Mouse (Mus musculus) midbrain, embryonic 12.5 days (tissue): ENCODE results near the gene Dmrt2. TPM values are rescaled to one million over a fixed set of nuclear protein-coding genes. Genes with fewer than 3 reads are reported as not detected.

Experiments used
- ATAC-seq: fragments of 200-750 bp; cut with Nextera tagmentation; 2 replicates; pipeline ENCODE4 v1.8.0; 2017; ENCODE audit warnings: low read depth, moderate TSS enrichment, moderate library complexity; ENCODE audit not compliant: low FRiP score
- H3K27ac ChIP-seq: fragments of 300-500 bp; sonication (generic); replicated peaks from 2 replicates; pipeline ENCODE4 v1.5.1; 2016; ENCODE audit warnings: mild to moderate bottlenecking
- H3K27me3 ChIP-seq: fragments of 300-500 bp; sonication (generic); 2 replicates; pipeline ENCODE4 v1.6.1; 2016; ENCODE audit warnings: mild to moderate bottlenecking
- H3K36me3 ChIP-seq: fragments of 300-500 bp; sonication (generic); 2 replicates; pipeline ENCODE4 v1.6.1; 2016
- H3K4me1 ChIP-seq: fragments of 300-500 bp; sonication (generic); 2 replicates; pipeline ENCODE4 v1.6.1; 2016
- H3K4me2 ChIP-seq: fragments of 300-500 bp; sonication (generic); replicated peaks from 2 replicates; pipeline ENCODE4 v1.6.1; 2016; ENCODE audit warnings: mild to moderate bottlenecking, moderate library complexity
- H3K4me3 ChIP-seq: fragments of 300-500 bp; sonication (generic); 2 replicates; pipeline ENCODE4 v1.5.1; 2016; ENCODE audit warnings: mild to moderate bottlenecking
- H3K9ac ChIP-seq: fragments of 300-500 bp; sonication (generic); replicated peaks from 2 replicates; pipeline ENCODE4 v1.6.1; 2016; ENCODE audit warnings: mild to moderate bottlenecking, moderate library complexity
- H3K9me3 ChIP-seq: fragments of 300-500 bp; sonication (generic); 2 replicates; pipeline ENCODE4 v1.6.1; 2016; ENCODE audit warnings: mild to moderate bottlenecking
- WGBS: fragments of 180-500 bp; shearing (Covaris S2); methylation state at CpG from one replicate; pipeline ENCODE4 v1.1.7; 2016; 5-methylcytosine and 5-hydroxymethylcytosine counted together
- polyA plus RNA-seq: library from polyadenylated mRNA; unstranded; fragments of >200 nt; fragmentation: Nextera tagmentation; extraction: Ambion mirVana; gene quantifications from 2 replicates; pipeline ENCODE4 v1.2.1, GENCODE M21; 2016

The Dmrt2 gene
- polyA plus RNA-seq = 0.22 and 0.29 TPM in 2 replicates

DNA sequence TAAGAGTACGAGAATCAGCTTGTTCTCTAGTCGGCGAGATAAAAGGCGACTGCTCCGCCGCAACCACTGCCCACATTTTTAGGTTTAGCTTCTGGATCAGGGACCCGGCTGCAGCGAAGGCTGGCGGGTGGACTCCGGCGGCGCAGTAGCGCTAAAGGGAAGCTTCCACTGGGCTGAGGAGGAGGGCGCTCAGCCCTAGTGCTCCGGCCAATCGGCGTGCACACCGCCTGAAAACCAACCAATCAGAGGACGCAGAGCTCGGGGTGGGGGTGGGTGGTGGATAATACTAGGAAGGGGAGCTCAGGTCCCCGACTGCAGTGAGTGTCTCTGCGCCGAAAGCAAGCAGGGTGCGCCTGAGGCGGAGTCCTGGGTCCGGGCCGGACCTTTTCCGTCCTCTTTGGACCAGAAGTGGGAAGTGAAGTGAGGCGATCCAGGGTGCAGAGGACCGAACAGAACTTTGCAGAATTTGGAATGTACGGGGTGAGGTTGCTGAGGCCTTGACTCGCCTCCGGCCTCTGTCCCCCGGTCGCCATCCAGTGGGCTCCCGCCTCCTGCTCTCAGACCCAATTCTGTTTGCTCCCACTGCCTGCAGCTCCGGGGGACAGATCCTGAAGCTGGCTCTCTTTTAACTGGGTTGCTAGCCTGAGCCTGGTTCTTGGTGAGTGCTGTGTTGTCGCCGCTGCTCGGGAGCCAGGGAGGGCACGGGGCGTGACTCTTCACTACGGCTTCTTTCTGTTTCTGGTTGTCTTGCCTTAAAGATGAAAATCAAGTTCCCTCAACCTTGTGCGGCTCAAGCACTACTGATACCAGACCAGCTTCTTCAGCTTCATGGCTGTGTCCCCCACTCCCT, at the start of gene Dmrt2:
Gene Dmrt2, plus strand, starts transcription at position 311 of the 850 bp plus-strand sequence.
- under 1% methylated on average over 44 of the region's 44 CpGs for whole genome bisulfite sequencing
- H3K9me3 ChIP-seq = no peaks in the 10 kb centered on the region
- no peaks in the 10 kb centered on the region for H3K36me3 ChIP-seq
- H3K4me3 ChIP-seq = peak within 1 kb of the TSS; percentile 47
- H3K9ac ChIP-seq = 0 out of 2 replicates have a peak within 1 kb of the TSS, but pooled peaks have one; percentile 34
- peak within 1 kb of the TSS; percentile 81 for H3K4me2 ChIP-seq
- peaks cover 22% of the 10 kb centered on the region for H3K4me1 ChIP-seq
- ATAC-seq = peak; percentile 100
- no peak within 1 kb of the TSS for H3K27ac ChIP-seq
- H3K27me3 ChIP-seq = peaks cover 97% of the 10 kb centered on the region

DNA sequence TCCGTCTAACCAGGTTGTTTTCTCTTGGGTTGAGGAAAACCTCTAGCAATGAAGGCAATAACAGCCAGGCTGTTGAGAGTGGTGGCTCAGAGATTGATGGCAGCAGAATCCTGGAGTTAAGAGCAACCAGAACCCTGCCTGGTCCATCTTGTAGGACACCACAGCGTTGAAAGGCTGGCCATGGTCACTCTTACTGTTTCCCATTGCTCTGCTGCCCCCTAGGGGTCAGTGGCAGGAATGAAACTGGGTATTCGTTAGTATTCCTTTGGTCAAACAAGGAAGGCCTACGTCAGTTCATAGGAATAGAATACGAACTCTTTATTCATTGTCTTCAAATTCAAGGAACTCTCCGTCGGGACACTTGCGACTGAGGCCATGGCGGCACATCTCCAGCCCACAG, 43.7 kb upstream of the Dmrt2 start:
- H3K27me3 ChIP-seq = peaks cover 64% of the 10 kb centered on the region
- no peaks in the 10 kb centered on the region for H3K36me3 ChIP-seq
- H3K4me1 ChIP-seq = no peaks in the 10 kb centered on the region
- no peak overlapping the region for H3K4me2 ChIP-seq
- H3K4me3 ChIP-seq = no peak overlapping the region
- H3K27ac ChIP-seq = no peak overlapping the region
- 12% methylated on average over 9 of the region's 9 CpGs for WGBS
- no peak overlapping the region for H3K9ac ChIP-seq
- peak; percentile 38; the same call in 1 of the 2 replicates for ATAC-seq
- H3K9me3 ChIP-seq = no peaks in the 10 kb centered on the region

DNA sequence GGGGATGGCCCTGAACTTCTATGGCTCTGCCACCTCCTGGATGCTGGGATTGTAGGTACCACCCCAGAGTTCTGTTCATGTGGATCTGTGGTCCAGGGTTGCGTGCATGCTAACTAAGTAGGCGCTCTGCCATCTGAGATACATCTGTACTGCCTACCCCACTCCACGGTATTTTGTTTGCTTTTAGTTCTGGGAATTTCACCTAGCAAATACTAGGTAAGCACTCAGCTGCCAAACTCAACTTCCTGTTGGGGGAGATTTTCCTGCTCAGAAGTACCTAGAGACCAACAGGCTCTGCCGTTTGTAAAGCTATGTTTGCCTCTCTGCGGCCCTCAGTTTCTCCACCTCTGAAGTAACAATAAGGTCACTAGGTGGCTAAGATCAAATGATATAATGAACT, 37.1 kb upstream of the Dmrt2 start:
- Histone ChIP-seq H3K4me1 (0 out of 2 replicates have a peak, but pooled peaks cover 3% of the 10 kb centered on the region), H3K4me2 (no peak overlapping the region), H3K36me3 (no peaks in the 10 kb centered on the region), H3K4me3 (no peak overlapping the region), H3K27me3 (peaks cover 7% of the 10 kb centered on the region; the same call in 1 of the 2 replicates), H3K27ac (no peak overlapping the region), H3K9me3 (no peaks in the 10 kb centered on the region), H3K9ac (no peak overlapping the region)
- no peak for ATAC-seq
- 92% methylated on average over 5 of the region's 5 CpGs for WGBS

DNA sequence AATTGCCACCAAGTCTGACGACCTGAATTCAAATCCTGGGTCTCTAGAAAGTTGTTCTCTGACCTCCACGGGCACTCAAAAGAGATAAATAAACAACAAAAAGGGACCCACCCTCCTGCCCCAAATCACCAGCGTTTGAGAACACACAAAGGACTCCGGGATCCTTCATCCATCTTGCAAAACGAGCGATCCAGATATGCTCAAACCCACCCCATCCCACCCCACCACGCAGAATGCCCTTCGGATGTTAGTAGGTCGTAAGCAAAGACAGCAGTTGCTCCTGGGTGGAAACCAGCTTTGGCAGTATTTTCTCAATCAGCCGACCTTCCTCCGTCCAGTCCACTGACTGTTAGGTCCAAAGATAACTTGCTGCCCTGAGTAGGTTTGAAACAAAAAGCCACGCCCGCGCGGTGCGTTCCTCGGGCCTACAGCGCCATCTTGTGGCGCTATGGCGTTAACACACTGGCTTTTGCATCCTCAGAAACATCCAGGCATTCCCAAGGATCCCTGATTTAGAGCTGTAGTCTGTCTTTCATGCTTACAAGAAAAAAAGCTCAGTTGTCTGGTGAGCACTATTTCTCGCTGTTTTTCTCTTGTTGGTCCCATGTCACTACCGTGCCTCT, 36.5 kb upstream of the Dmrt2 start:
- ATAC-seq = peak; percentile 60; the same call in 1 of the 2 replicates

DNA sequence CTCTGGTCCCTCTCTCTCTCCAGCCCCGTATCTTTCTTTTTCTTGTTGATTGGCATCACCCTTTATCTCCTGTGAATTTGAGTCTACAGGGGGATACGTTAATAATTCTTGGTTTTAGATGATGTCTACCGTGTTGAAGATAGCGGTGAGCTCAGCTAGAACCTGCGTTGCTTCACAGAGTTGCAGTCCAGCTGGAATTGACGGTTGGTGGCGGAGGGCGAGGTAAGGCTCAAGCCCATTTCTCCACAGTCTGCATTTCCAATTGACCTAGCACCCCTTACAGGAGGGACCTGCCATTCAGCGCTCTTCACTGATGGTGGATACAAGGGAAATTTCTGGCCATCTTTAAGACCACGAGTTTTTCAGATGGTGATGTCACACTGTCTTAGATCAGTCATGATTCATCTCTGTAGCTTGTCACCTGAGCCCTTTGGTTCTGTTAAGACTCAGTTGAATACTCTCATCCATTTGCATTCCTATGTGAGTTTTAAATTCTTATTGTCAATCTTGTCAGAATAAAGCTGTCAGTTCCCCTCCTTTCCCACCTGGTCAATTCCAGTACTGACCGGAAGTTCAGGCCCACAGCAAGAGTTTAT, 33.3 kb upstream of the Dmrt2 start:
- Histone ChIP-seq H3K27ac (no peak overlapping the region), H3K9me3 (no peaks in the 10 kb centered on the region), H3K4me1 (0 out of 2 replicates have a peak, but pooled peaks cover 5% of the 10 kb centered on the region), H3K9ac (no peak overlapping the region), H3K4me2 (no peak overlapping the region), H3K36me3 (no peaks in the 10 kb centered on the region), H3K27me3 (no peaks in the 10 kb centered on the region), H3K4me3 (no peak overlapping the region)
- no peak for ATAC-seq
- 79% methylated on average over 11 of the region's 11 CpGs for WGBS

More for the DNA sequence above, 36.5 kb upstream of the Dmrt2 start:
- peaks cover 3% of the 10 kb centered on the region; the same call in 1 of the 2 replicates for H3K27me3 ChIP-seq
- peak overlapping the region; percentile 50; the same call in 1 of the 2 replicates for H3K9ac ChIP-seq
- 0 out of 2 replicates have a peak, but pooled peaks cover 5% of the 10 kb centered on the region for H3K4me1 ChIP-seq
- no peaks in the 10 kb centered on the region for H3K36me3 ChIP-seq
- H3K4me3 ChIP-seq = peak overlapping the region; percentile 34
- no peaks in the 10 kb centered on the region for H3K9me3 ChIP-seq
- peak overlapping the region; percentile 50 for H3K4me2 ChIP-seq
- WGBS = 16% methylated on average over 22 of the region's 22 CpGs
- no peak overlapping the region for H3K27ac ChIP-seq

DNA sequence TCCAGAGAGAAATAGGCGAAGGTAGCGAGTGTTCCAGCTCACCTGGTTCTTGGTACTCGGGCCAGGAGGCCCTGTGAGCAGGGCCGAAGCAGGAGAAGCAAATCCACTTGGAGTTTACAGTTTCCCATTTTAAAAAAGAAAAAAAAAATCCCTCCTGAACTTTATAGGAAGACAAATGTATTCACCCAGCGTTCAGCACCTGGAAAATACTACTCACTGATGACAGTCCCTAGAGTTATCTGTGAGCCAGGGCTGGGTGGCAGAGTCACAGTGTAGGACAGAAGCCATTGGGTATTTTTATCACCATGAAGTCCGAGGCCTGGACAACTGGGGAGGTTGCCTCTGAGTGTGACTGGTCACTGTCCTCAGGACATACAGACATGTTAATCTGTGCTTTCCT, 30.4 kb upstream of the Dmrt2 start:
- WGBS = 94% methylated on average over 6 of the region's 6 CpGs

DNA sequence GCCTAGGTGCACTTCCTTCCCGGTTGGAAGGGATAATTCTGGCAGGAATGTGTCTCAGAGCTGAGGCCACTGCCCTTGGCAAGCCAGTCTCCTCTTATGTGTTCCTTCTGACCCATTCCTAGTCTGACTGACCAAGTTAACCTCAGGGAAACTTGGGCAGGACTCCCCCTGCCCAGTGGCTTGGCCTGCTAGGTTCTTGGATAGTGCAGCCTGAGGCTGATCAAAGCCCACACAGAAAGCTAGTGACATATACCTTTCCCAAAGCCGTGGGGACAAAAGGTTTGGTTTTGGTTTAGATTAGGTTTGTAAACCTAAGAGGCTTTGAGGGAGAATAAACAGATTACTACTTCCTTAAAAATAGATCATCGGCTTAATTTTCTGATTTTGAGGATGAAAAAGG, 25.1 kb upstream of the Dmrt2 start:
- no peak overlapping the region for H3K27ac ChIP-seq
- H3K9me3 ChIP-seq = no peaks in the 10 kb centered on the region
- no peaks in the 10 kb centered on the region for H3K27me3 ChIP-seq
- no peak overlapping the region for H3K4me2 ChIP-seq
- H3K4me1 ChIP-seq = no peaks in the 10 kb centered on the region
- no peak overlapping the region for H3K9ac ChIP-seq
- ATAC-seq = no peak
- H3K36me3 ChIP-seq = no peaks in the 10 kb centered on the region
- no peak overlapping the region for H3K4me3 ChIP-seq
- WGBS = 63% methylated on average over 3 of the region's 3 CpGs

More for the DNA sequence above, 30.4 kb upstream of the Dmrt2 start:
- 0 out of 2 replicates have a peak, but pooled peaks cover 2% of the 10 kb centered on the region for H3K4me1 ChIP-seq
- H3K27ac ChIP-seq = no peak overlapping the region
- H3K36me3 ChIP-seq = no peaks in the 10 kb centered on the region
- H3K4me2 ChIP-seq = no peak overlapping the region
- H3K9ac ChIP-seq = no peak overlapping the region
- ATAC-seq = no peak
- H3K4me3 ChIP-seq = no peak overlapping the region
- H3K9me3 ChIP-seq = no peaks in the 10 kb centered on the region
- H3K27me3 ChIP-seq = no peaks in the 10 kb centered on the region

DNA sequence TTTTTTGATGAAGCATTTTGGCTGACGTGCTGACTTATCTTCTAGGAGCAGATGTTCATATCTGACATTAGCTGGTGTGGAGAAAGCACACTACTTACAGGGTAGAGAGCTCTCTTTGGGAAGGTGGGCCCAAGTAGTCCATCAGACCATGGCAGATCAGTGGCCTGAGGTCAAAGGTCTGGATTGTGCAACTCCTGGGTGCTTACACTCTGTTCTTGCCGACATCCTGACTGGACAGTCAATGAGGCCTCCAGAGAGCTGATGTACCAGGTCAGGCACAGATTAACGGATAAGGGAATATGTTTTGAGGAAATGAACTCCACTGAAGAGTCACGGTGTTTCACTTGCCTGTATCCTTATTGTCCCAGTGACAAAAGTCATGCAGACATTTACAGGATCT, 23.5 kb upstream of the Dmrt2 start:
- H3K9me3 ChIP-seq = no peaks in the 10 kb centered on the region
- no peak overlapping the region for H3K4me3 ChIP-seq
- no peaks in the 10 kb centered on the region for H3K4me1 ChIP-seq
- no peaks in the 10 kb centered on the region for H3K36me3 ChIP-seq
- H3K27ac ChIP-seq = no peak overlapping the region
- WGBS = 64% methylated on average over 4 of the region's 4 CpGs
- H3K27me3 ChIP-seq = no peaks in the 10 kb centered on the region
- H3K9ac ChIP-seq = no peak overlapping the region
- no peak overlapping the region for H3K4me2 ChIP-seq
- ATAC-seq = no peak

DNA sequence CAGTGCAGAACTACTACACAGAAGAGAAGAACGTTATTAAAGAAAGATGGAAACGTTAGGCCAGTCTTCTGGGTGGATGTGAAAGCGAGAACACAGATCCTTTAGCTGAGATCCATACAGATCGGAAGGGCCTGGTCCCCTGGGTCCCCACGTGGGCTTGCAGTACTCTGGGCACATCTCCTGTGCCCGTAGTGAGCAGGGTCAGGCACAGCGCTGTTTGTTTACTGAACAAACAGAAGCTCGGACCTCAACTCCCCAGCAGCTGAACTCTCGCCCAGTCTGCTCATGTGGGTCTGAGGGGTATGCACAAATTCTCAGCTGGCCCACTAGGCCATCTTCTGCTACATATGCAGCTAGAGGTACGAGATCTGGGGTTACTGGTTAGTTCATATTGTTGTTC, 21.7 kb upstream of the Dmrt2 start:
- H3K4me2 ChIP-seq = no peak overlapping the region
- 76% methylated on average over 10 of the region's 10 CpGs for WGBS

DNA sequence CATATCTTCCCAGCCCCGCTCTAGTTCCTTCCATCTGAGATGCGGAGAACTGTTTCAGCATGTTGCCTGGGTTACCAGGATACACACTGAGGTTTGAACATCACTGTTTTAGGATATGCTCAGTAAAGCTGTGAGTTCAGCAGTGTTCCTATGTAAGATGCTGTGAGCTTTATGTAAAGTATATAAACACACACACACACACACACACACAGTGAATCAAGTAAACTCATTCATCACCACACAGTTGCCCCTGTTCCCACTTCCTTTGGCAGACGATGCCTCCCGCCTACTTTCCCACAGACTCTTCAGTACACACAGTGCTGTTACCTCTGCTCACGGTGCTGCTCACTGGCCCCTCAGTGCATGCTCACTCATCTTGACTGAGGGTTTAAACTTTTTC, 19.7 kb upstream of the Dmrt2 start:
- no peak overlapping the region for H3K4me2 ChIP-seq
- whole genome bisulfite sequencing = 75% methylated on average over 5 of the region's 5 CpGs
- H3K9me3 ChIP-seq = no peaks in the 10 kb centered on the region
- H3K27me3 ChIP-seq = no peaks in the 10 kb centered on the region
- no peaks in the 10 kb centered on the region for H3K4me1 ChIP-seq
- no peak overlapping the region for H3K9ac ChIP-seq
- H3K27ac ChIP-seq = no peak overlapping the region
- no peak overlapping the region for H3K4me3 ChIP-seq
- no peak for ATAC-seq
- no peaks in the 10 kb centered on the region for H3K36me3 ChIP-seq

More for the DNA sequence above, 21.7 kb upstream of the Dmrt2 start:
- H3K9me3 ChIP-seq = no peaks in the 10 kb centered on the region
- H3K27me3 ChIP-seq = no peaks in the 10 kb centered on the region
- H3K4me3 ChIP-seq = no peak overlapping the region
- H3K27ac ChIP-seq = no peak overlapping the region
- H3K4me1 ChIP-seq = no peaks in the 10 kb centered on the region
- no peak overlapping the region for H3K9ac ChIP-seq
- no peak for ATAC-seq
- H3K36me3 ChIP-seq = no peaks in the 10 kb centered on the region

DNA sequence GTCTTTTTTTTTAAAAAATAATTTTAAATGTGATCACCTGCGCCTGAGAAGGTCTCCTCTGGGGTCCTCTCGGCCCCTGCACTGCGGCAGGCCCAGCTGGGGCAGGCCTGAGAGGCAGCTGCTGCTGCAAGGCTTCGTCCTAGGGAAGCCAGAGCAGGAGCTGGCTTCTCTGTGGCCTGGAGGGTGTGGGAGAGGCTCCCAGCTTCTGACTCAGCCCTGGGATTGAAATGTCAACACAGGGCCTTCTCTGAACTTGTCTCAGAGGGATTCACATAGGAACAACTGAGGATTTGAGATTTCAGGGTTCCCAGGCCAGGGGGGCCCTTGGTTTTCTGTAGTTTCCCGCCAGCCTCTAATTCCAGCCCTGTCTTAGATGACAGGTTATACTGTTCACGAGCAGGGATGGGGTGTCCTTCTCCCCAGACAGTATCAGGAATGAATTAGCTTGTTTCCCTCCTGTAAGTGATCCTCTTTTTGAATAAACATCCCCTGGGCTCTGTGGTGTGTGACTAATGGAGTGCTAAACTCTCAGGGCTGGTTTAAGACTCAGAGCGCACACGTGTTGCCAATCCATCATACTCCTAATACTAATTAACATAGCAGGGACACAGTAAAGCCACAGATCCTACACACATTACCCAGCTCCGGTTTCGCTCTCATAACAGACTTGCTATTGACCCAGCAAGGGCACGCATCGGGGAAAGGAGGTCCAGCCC, 18.0 kb upstream of the Dmrt2 start:
- Histone ChIP-seq H3K36me3 (no peaks in the 10 kb centered on the region), H3K27ac (no peak overlapping the region), H3K9me3 (no peaks in the 10 kb centered on the region), H3K27me3 (no peaks in the 10 kb centered on the region), H3K4me2 (no peak overlapping the region), H3K9ac (no peak overlapping the region), H3K4me1 (no peaks in the 10 kb centered on the region), H3K4me3 (no peak overlapping the region)
- no peak for ATAC-seq
- WGBS = 63% methylated on average over 12 of the region's 12 CpGs
